Mouse (Mus musculus): ENCODE measurements around the gene Pold1.

The Pold1 gene

DNA sequence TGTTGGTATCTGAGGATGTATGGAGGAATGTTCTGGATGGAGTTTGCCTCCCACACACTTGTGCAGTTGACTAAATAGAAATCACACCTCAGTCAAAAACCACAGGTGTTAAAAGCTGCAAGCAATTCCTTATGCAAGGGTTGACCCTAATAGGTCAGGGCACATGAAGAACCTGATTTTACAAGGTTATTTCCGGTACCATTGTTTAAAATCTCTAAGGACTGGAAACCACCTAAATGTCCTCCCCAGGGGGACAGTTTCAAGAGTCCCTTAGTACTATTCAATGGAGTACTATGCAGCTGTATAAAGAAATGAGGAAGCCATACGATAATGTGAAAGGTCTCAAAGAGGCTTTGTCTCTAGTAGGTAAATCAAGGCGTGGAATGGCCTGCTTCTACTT, 2.4 kb downstream of the Pold1 start:
- no peaks in the 10 kb centered on the region for H3K27me3 ChIP-seq (ENCODE audit: control insufficient read depth, insufficient read depth, low read length, poor library complexity, severe bottlenecking)
- peaks cover 19% of the 10 kb centered on the region for H3K36me3 ChIP-seq (ENCODE audit: control insufficient read depth, insufficient read depth, low read length, poor library complexity, severe bottlenecking)
- DNase-seq (ENCODE audit: low read depth, low spot score) = peak; percentile 74

DNA sequence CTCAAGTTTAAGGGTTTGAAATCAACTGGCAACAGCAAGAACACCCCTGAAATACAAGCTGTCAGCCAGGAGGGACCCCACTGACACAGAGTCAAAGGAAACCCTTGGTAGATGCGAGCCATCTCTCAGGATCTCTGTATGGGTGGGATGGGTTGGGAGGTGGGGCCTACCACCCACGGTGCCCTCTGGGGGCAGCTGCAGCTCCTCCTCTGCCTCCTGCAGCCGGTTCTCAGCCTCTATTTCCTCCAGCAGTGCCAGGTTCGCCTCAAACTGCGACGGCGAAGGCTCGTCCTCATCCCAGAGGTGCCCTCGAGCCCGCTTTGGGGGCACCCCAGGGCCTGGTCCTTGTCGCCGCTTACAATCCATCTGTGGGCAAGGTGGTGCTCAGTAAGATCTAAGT, 5.6 kb downstream of the Pold1 start:
- Histone ChIP-seq H3K27me3 (ENCODE audit: control insufficient read depth, insufficient read depth, low read length, poor library complexity, severe bottlenecking) (no peaks in the 10 kb centered on the region), H3K36me3 (ENCODE audit: control insufficient read depth, insufficient read depth, low read length, poor library complexity, severe bottlenecking) (peaks cover 19% of the 10 kb centered on the region)
- DNase-seq (ENCODE audit: low read depth, low spot score) = no peak

DNA sequence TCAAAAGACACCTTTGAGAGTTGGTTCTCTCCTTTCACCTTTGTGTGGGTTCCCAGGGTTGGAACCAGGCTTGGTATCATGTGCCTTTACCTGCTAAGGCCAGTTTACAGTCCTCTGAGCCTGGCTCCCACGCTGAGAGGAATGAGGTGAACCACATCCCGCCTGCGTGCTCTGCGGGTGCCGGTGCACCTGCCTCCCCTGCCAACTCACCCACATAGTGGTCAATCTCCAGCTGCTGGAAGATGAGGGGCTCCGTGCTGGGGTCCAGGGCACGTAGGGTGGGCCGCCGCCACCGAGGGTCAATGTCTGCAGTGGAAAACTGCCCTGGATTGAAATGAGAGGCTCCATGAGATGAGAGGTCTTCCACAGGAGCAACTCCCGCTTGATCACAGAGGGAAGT, 6.1 kb downstream of the Pold1 start:
- DNase-seq (ENCODE audit: low read depth, low spot score) = no peak
- Histone ChIP-seq H3K36me3 (ENCODE audit: control insufficient read depth, insufficient read depth, low read length, poor library complexity, severe bottlenecking) (peaks cover 22% of the 10 kb centered on the region), H3K27me3 (ENCODE audit: control insufficient read depth, insufficient read depth, low read length, poor library complexity, severe bottlenecking) (no peaks in the 10 kb centered on the region)

DNA sequence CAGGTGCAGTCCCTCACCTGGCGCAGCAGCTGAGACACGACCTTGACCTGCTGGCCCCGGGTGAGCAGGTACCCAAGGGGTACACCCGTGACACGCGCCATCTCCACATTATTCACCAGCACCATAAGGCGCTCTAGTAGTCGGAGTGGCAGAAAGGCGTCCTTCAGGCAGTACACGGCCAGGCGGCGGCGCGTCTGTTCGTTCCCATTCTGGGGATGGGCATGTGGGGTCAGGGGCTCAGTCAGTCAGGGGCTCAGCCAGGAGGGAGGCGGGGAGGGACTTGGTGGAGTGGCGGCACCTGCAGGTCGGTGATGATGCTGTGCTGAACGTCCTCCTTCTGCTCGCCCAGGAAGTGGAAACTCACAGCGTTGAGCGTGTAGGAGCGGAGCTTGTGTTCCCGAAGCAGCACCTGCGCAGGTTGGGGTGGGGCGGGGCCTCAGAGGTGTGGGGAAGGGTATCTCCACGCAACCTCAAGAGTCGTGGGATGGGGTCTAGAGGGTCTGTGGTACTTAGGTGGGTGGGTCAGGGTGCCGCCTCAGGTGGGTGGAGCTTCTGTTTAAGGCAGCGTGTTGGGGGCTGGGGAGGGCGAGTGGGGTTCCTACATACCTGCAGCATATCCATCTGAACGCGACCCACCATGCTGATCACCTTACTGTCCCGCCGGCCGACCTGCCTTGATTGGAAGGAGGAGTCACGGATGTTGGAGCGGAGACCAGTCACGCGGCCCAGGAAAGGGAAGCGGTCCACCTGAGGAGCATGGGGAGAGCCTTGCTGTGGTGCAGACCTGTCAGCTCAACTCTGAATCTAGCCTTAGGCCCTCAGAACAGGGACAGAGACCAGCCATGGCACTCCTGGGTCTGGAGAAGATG, 9.7 kb downstream of the Pold1 start:
- DNase-seq (ENCODE audit: low read depth, low spot score) = no peak
- peaks cover 30% of the 10 kb centered on the region for H3K36me3 ChIP-seq (ENCODE audit: control insufficient read depth, insufficient read depth, low read length, poor library complexity, severe bottlenecking)

DNA sequence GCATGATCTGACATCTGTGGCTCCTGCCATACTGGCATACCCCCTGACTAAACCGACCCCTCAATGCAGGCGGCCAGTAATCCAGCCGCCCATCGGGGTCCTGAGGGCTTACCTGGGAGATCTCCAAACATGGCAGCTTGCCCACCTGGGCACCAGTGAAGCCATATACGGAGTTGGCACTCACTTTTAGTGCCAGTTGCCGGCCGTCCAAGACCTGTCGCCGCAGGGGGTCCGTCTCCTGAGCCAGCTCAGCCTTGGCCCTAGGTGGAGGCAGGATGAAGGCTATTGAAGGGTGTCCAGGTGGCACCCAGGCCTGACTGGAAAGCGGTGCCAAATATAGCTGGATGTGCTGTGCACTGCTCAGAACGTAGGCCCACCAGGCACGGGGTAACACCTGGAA, 11.2 kb downstream of the Pold1 start:
- Histone ChIP-seq H3K36me3 (ENCODE audit: control insufficient read depth, insufficient read depth, low read length, poor library complexity, severe bottlenecking) (peaks cover 28% of the 10 kb centered on the region), H3K27me3 (ENCODE audit: control insufficient read depth, insufficient read depth, low read length, poor library complexity, severe bottlenecking) (no peaks in the 10 kb centered on the region)
- DNase-seq (ENCODE audit: low read depth, low spot score) = no peak

More for the DNA sequence above, 9.7 kb downstream of the Pold1 start:
- H3K27me3 ChIP-seq (ENCODE audit: control insufficient read depth, insufficient read depth, low read length, poor library complexity, severe bottlenecking) = no peaks in the 10 kb centered on the region

DNA sequence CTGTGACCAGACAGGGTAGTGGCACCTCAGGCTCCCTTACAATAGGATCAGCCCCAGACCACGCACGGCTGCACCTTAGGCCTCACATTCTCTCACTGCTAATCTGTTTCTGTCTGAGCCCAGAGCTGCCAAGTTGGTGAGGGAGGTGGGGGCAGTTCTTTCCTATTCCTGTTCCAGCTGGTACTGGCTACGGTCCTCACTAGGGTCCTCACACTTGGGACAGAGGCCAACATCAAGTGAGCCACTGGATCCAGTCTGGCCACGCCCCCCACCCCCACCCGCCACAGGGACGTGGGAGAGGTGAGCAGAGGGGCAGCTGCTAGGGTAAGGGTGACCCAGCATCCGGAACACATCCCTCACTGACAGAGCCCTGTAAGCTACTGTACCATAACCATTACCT, 11.6 kb downstream of the Pold1 start:
- no peak for DNase-seq (ENCODE audit: low read depth, low spot score)
- Histone ChIP-seq H3K27me3 (ENCODE audit: control insufficient read depth, insufficient read depth, low read length, poor library complexity, severe bottlenecking) (no peaks in the 10 kb centered on the region), H3K36me3 (ENCODE audit: control insufficient read depth, insufficient read depth, low read length, poor library complexity, severe bottlenecking) (peaks cover 28% of the 10 kb centered on the region)

DNA sequence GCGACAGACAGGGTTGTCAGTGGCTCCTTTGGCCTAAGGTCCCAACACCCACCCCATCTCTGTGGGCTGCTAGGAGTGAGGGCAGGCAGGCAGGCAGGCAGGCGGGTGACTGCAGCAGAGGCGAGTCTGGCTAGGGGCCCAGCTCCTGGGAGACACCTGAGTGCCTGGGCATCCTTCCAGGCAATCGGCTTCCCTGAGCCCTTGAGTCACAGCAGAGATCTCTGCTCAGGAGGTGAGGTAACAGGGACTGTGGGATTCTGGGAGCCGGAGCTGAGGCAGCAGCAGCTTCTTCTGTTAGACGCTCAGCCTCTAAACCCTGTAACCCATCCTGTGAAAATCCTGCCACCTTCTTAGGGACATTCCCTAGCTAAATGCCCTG, 12.1 kb downstream of the Pold1 start:
- no peaks in the 10 kb centered on the region for H3K27me3 ChIP-seq (ENCODE audit: control insufficient read depth, insufficient read depth, low read length, poor library complexity, severe bottlenecking)
- peaks cover 25% of the 10 kb centered on the region for H3K36me3 ChIP-seq (ENCODE audit: control insufficient read depth, insufficient read depth, low read length, poor library complexity, severe bottlenecking)
- DNase-seq (ENCODE audit: low read depth, low spot score) = no peak

DNA sequence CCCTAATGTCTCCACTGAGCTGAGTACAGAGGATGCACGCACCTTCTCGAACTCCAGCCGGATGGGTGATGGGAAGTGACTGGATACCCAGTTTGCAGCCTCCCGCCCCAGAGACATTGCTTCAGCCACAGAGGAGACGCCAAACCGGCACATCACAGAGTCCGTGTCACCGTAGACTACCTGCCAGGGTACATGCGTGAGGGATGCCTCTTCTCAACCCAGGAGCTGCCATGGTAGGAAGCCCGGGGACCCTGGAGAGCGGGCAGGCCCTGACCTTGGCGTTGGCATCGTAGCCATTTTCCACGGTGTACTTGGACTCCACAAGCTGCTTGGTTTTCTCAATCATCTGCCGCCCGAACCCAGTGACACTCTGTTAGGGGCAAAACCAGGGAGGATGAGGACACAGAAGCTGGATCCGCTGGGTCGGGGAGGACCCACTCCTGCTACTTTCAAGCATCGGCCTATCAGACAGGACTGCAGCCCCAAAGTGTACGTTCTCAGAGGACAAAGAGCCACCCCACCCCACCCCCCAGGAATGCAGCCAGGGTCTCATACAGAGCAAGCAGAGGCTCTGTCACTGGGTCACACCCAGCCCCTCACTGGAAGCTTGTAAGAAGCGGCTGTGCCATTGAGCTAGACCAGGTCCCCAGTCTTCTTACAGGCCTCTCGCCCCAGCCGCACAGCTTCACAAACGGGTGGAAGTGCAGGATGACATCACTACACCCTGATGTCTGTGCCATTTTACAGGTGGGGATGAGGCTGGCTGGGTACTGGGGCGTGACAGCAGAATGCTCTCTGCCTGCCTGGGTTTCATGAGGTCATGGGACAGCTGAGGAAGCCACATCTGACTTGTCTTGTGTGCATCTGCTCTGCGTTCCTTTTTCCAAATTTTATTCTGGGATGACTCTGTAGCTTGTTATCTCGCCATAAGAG, 12.7 kb downstream of the Pold1 start:
- H3K36me3 ChIP-seq (ENCODE audit: control insufficient read depth, insufficient read depth, low read length, poor library complexity, severe bottlenecking) = peaks cover 21% of the 10 kb centered on the region
- peak; percentile 88 for DNase-seq (ENCODE audit: low read depth, low spot score)
- H3K27me3 ChIP-seq (ENCODE audit: control insufficient read depth, insufficient read depth, low read length, poor library complexity, severe bottlenecking) = no peaks in the 10 kb centered on the region

DNA sequence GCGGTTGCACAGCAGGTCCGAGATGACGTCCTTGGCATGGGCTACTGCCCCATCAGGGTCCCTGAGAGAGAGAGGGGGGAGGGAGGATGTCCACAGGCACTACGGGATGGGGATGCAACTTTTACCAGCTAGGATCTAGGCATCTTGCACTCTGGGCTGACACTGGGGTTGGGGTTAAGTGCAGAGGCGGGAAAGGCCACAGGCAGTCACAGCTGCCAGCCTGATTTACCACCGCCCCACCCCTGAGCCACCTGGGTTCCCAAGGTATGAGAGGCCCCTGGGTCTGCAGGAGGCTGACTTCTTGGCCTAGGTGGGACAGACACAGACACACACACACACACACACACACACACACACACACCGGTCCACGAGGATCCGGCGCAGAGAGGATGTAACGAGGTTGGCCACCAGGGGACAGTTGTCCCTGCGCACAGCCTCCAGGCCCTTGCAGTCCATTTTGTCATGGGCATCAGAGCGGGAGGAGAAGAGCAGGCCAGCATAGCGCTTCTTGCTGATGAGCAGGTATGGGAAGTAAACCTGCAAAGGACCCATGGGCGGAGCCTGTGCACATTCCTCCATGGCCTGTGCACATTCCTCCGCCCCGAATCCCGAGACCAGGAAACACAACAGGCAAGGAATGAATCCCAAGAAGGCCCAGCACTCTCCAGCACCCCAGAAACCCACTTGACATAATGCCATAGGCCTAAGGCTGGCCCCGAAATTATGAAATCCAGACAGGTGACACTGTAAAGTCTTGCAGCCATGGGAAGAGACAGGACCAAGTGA, 13.8 kb downstream of the Pold1 start:
- Histone ChIP-seq H3K27me3 (ENCODE audit: control insufficient read depth, insufficient read depth, low read length, poor library complexity, severe bottlenecking) (no peaks in the 10 kb centered on the region), H3K36me3 (ENCODE audit: control insufficient read depth, insufficient read depth, low read length, poor library complexity, severe bottlenecking) (peaks cover 18% of the 10 kb centered on the region)
- DNase-seq (ENCODE audit: low read depth, low spot score) = peak; percentile 60

DNA sequence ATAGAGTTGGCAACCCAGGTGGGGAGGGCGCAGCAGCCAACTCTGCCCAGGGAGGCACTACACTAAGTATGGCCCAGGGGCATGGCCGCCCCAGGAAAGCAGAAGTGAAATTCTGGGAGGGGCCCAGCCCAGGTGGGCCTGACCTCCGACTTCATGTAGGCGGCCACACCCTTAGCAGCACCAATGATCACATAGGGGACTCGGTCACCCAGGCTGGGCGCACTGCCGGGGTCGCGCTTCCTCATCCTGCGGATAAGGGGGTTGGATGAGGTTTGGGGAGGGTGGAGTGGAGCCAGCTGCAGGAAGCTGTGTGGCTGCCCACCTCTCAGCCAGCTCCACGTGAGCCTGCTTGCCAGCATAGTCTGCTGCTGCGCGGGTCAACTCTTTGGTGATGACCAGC, 14.4 kb downstream of the Pold1 start:
- H3K27me3 ChIP-seq (ENCODE audit: control insufficient read depth, insufficient read depth, low read length, poor library complexity, severe bottlenecking) = no peaks in the 10 kb centered on the region
- peak; percentile 95 for DNase-seq (ENCODE audit: low read depth, low spot score)

DNA sequence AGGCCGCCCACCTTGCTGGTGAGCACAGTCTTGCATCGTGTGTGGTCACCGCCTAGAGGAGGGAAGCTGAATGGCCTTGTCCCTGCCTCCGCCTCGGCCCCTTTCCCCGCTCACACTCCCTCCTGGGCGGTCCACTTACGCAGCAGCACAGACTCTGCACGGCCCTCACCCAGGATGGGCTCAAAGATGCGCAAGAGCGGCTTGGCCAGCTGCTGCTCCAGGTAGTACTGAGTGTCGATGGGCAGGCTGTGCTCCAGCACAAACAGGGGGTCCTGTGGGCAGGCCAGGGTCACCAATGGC, 15.0 kb downstream of the Pold1 start:
- peaks cover 23% of the 10 kb centered on the region for H3K36me3 ChIP-seq (ENCODE audit: control insufficient read depth, insufficient read depth, low read length, poor library complexity, severe bottlenecking)
- H3K27me3 ChIP-seq (ENCODE audit: control insufficient read depth, insufficient read depth, low read length, poor library complexity, severe bottlenecking) = no peaks in the 10 kb centered on the region
- DNase-seq (ENCODE audit: low read depth, low spot score) = peak; percentile 50

More for the DNA sequence above, 14.4 kb downstream of the Pold1 start:
- peaks cover 20% of the 10 kb centered on the region for H3K36me3 ChIP-seq (ENCODE audit: control insufficient read depth, insufficient read depth, low read length, poor library complexity, severe bottlenecking)

DNA sequence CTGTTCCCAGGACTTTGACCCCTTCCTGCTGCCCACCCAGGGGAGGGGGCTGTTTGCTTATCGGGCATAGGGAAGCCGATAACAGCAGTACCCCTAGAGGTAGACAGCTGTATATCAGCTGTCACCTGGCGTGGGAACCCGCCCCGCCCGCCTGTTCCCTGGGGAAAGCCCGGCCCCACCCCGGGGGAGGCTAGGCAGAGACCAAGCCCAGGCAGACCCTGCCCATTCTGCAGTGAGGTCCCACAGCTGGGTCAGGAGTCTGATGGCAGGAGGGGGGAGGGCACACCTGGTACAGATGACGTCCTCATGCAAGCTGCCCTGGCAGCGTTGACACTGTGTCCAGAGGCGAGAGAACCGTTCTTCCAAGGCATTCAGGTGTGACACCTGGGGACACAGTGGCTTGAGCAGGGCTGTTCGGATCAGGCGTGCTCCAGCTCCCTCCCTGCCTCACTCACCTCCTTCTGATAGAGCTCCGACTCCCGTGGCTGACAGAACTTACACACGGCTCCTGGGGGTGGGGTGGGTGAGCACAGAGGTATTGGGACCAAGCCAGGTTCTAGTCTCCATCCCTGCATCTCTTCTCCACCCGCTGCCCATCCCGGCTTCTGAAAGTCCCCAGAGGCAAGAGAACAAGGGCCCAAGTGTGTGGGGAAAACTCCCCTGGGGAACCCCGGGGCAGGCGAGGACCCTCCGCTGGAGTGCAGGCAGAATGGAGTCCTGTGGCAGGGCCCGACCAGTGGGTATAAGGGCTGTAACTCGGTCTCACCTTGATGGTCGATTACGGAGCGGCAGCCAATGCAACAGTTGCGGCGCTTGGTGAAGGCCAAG, 15.5 kb downstream of the Pold1 start:
- DNase-seq (ENCODE audit: low read depth, low spot score) = peak; percentile 73
- Histone ChIP-seq H3K36me3 (ENCODE audit: control insufficient read depth, insufficient read depth, low read length, poor library complexity, severe bottlenecking) (peaks cover 24% of the 10 kb centered on the region), H3K27me3 (ENCODE audit: control insufficient read depth, insufficient read depth, low read length, poor library complexity, severe bottlenecking) (no peaks in the 10 kb centered on the region)

DNA sequence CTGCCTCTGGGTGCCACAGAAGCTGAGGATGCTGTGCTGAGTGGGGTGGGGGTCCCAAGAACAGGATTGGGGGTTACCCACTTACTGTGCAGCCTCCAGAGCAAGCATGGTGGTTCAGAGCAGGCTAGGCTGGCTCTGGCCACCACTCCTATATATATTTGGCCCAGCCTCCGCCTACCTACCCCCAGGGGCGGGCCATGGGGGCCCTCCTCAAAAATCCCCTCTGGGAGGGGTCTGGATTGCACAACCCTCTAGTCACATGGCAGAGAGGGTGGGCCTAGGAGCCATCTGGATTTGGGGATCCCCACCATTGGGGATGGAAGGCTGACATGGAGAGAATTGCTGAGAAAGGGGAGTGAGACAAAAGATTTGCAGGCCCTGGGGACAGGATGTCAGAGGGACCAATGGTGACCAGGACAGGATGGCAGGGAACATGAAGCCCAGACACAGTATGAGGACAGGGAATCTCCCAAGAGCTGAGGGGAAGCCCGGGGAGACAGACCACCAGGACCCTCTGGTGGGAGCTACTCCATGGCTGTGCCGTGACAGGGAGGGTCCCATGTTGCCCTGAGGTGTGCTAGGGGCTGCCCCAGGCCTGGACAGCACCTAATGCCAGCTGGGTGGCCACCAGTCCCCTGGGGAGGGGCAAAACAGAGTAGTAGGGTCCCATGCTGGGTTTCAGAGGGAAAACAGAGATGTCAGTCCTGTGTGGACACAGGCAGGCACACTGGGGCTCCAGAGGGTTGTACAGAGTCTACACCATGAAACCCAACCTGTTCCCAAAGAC, 16.5 kb downstream of the Pold1 start, which contains the start of gene Spib:
TSS of gene Spib (minus strand) at position 126 of the 787 bp plus-strand sequence.
- DNase-seq (ENCODE audit: low read depth, low spot score) = peak; percentile 70
- peaks cover 21% of the 10 kb centered on the region for H3K36me3 ChIP-seq (ENCODE audit: control insufficient read depth, insufficient read depth, low read length, poor library complexity, severe bottlenecking)

More for the DNA sequence above, 16.5 kb downstream of the Pold1 start, which contains the start of gene Spib:
- H3K27me3 ChIP-seq (ENCODE audit: control insufficient read depth, insufficient read depth, low read length, poor library complexity, severe bottlenecking) = no peaks in the 10 kb centered on the region

Data from splenic B cell, adult 2 months (primary cell).